Mouse (Mus musculus) ES-E14 (cell line): Measurements from ENCODE around the gene H2al1k.
"Not testable (repeated sequence)": the region's sequence is repeated elsewhere in the genome, so short reads cannot be mapped to it uniquely, and the experiment has no call there.

Experiments
- CHD2 ChIP-seq: IDR thresholded peaks from 2 replicates; pipeline ENCODE4 v1.6.1; 2014; ENCODE audit warnings: mild to moderate bottlenecking, low read depth, low read length, inconsistent platforms
- HCFC1 ChIP-seq: IDR thresholded peaks from 2 replicates; pipeline ENCODE4 v1.6.1; 2012; ENCODE audit warnings: low read length, inconsistent platforms, borderline replicate concordance; ENCODE audit not compliant: insufficient read depth
- MAFK ChIP-seq: IDR thresholded peaks from 2 replicates; pipeline ENCODE4 v1.6.1; 2014; ENCODE audit warnings: mild to moderate bottlenecking, low read depth, low read length, inconsistent platforms; ENCODE audit not compliant: insufficient read depth
- ZC3H11A ChIP-seq: IDR thresholded peaks from 2 replicates; pipeline ENCODE4 v1.6.1; 2012; ENCODE audit warnings: low read depth, mild to moderate bottlenecking, inconsistent platforms, low read length, borderline replicate concordance
- ZNF384 ChIP-seq: IDR thresholded peaks from 2 replicates; pipeline ENCODE4 v1.6.1; 2012; ENCODE audit warnings: low read depth, low read length, inconsistent platforms

GRCm38 (mm10) chrX:9316457-9316856 is 34.0 kb upstream of the H2al1k start:
- not testable (repeated sequence) for TF ChIP-seq HCFC1, ZC3H11A, MAFK, ZNF384, CHD2
